Mouse (Mus musculus) left cerebral cortex, adult 2 months (tissue): Measurements from ENCODE around the gene Lzts3. TPM values are rescaled to one million over a fixed set of nuclear protein-coding genes. Genes with fewer than 3 reads are reported as not detected.

Source experiments
- DNase-seq, 2 experiments: peaks; one replicate each; pipeline ENCODE4 v3.0.0; 2021 to 2022; ENCODE audit warnings: low spot score in 2 of 2, mixed read lengths in 1 of 2; ENCODE audit errors: extremely low spot score in 1 of 2
- H3K27ac ChIP-seq: fragments of 200-600 bp; 2 replicates; pipeline ENCODE4 v1.8.1; 2022
- H3K4me3 ChIP-seq: fragments of 200-600 bp; 2 replicates; pipeline ENCODE4 v1.8.1; 2022
- CTCF ChIP-seq: fragments of 200-600 bp; IDR thresholded peaks from 2 replicates; pipeline ENCODE4 v1.8.1; 2022; ENCODE audit warnings: antibody characterized with exemption, mild to moderate bottlenecking, moderate library complexity
- intact Hi-C: fragments of 180-260 bp; cut with DNase I; formaldehyde crosslinking; loops from one replicate; pipeline ENCODE4 v1.15.1; 2025
- total RNA-seq, 2 experiments: library from RNA; stranded (reverse); gene quantifications; 2 replicates each; pipeline ENCODE4 v1.2.3; 2021

Gene Lzts3
- total RNA-seq, 2 experiments from 2014 or later, result 202 to 214 TPM

GRCm38 (mm10) chr2:130591016-130591415 is 51.6 kb downstream of the Lzts3 start:
- no peak overlapping the region for H3K27ac ChIP-seq
- intact Hi-C loops, result no loop called here
- TF ChIP-seq CTCF, result no peak
- no peak overlapping the region for H3K4me3 ChIP-seq
- DNase-seq, result no peak

- no peak overlapping the region for H3K4me3 ChIP-seq
- no peak for DNase-seq
- no peak overlapping the region for H3K27ac ChIP-seq
- no peak for TF ChIP-seq CTCF
- intact Hi-C loops, result no loop called here
These were observed 52.8 kb downstream of the Lzts3 start for GRCm38 (mm10) chr2:130589761-130590160.

- intact Hi-C loops, result no loop called here
These were observed 53.4 kb downstream of the Lzts3 start for GRCm38 (mm10) chr2:130589157-130589556.

GRCm38 (mm10) chr2:130588373-130588772 is 54.2 kb downstream of the Lzts3 start:
- H3K4me3 ChIP-seq, result no peak overlapping the region
- no peak for TF ChIP-seq CTCF
- H3K27ac ChIP-seq, result no peak overlapping the region
- no peak for DNase-seq
- intact Hi-C loops, result no loop called here

More at GRCm38 (mm10) chr2:130589157-130589556, 53.4 kb downstream of the Lzts3 start:
- Histone ChIP-seq H3K4me3 (no peak overlapping the region), H3K27ac (no peak overlapping the region)
- DNase-seq, result no peak
- TF ChIP-seq CTCF, result no peak

GRCm38 (mm10) chr2:130586016-130586415 is 56.6 kb downstream of the Lzts3 start:
- Histone ChIP-seq H3K27ac (no peak overlapping the region), H3K4me3 (no peak overlapping the region)
- intact Hi-C loops, result no loop called here
- no peak for TF ChIP-seq CTCF
- no peak for DNase-seq

- no peak overlapping the region for H3K27ac ChIP-seq
- H3K4me3 ChIP-seq, result no peak overlapping the region
- intact Hi-C loops, result no loop called here
- no peak for DNase-seq
- TF ChIP-seq CTCF, result no peak
These were observed 58.6 kb downstream of the Lzts3 start for GRCm38 (mm10) chr2:130583902-130584560.

Other genes starting within 250 kb of the Lzts3 start
- 1 to 10 TPM; 5.5 to 6.4 TPM for gene Cpxm1, start 245.2 kb downstream of the Lzts3 start, total RNA-seq
- gene Gm28372, start 237.6 kb downstream of the Lzts3 start, total RNA-seq, result not detected
- gene 1700020A23Rik, start 237.5 kb downstream of the Lzts3 start, total RNA-seq, result not detected
- not detected for gene Tmem239, start 236.3 kb downstream of the Lzts3 start, total RNA-seq
- 10 to 100 TPM; 78.3 to 99.1 TPM for gene Vps16, start 218.5 kb downstream of the Lzts3 start, total RNA-seq
- gene Pced1a, start 218.1 kb downstream of the Lzts3 start, total RNA-seq, result 10 to 100 TPM; 23.1 to 27.9 TPM
- 100 to 1,000 TPM; 221 to 237 TPM for gene Ptpra, start 192.5 kb downstream of the Lzts3 start, total RNA-seq
- 10 to 100 TPM; 72.6 to 75.6 TPM for gene Mrps26, start 79.1 kb downstream of the Lzts3 start, total RNA-seq
- gene Oxt, start 66.6 kb downstream of the Lzts3 start, total RNA-seq, result 1 to 10 TPM in 1 of 2 experiments, not detected in 1; 4.4 TPM
- 10 to 100 TPM in 1 of 2 experiments, not detected in 1; 22.8 TPM for gene Avp, start 60.2 kb downstream of the Lzts3 start, total RNA-seq
- 1 to 10 TPM; 7.9 to 8.7 TPM for gene Fastkd5, start 12.8 kb downstream of the Lzts3 start, total RNA-seq
- gene Ubox5, start 12.8 kb downstream of the Lzts3 start, total RNA-seq, result 10 to 100 TPM; 10.0 to 12.5 TPM
- gene Ddrgk1, start 21.9 kb upstream of the Lzts3 start, total RNA-seq, result 100 to 1,000 TPM in 1 of 2 experiments, 10 to 100 TPM in 1; 96.3 to 106 TPM
- gene Itpa, start 24.8 kb upstream of the Lzts3 start, total RNA-seq, result 10 to 100 TPM; 35.7 to 39.7 TPM
- gene Slc4a11, start 54.7 kb upstream of the Lzts3 start, total RNA-seq, result 1 to 10 TPM; 2.3 to 2.5 TPM